In the genomic region with DNA sequence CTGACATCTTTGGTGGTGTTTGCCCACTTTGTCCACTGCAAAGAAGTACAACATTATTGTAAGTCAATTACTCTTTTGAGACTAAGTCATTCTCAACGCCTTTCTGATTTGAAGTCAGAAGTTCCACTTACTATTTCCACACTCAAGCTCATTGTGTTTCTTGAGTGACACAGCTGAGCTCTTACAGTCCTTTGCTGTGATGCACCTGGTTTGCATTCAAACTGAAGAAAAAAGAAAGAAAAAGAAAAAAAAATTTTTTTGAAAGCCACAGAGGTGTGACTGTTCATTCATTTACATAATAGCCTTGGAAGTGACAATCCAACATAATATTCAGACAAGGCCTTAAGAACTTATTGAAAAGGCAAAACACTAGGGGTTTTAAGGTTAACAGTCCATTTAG, we compare ENCODE assay signal across 1 mouse cellular context.
TF ChIP-seq lines count a peak whose summit lies in the region.

No protein-coding gene starts in this region.

TF ChIP-seq in CH12.LX, 34 proteins besides CTCF, POLR2A, EP300 and RAD21 (continued from another document):
- TF ChIP-seq ETS1 (conservative IDR thresholded peaks at IDR 0.05; ENCODE audit: low read depth, low read length) = peak; percentile 50; the same call in 1 of the 2 replicates
TF ChIP-seq in CH12.LX: peak in this region for 5.
